Mouse (Mus musculus): ENCODE measurements at regions not wholly inside any gene's neighbourhood (a gene's known extent, or its start where the extent isn't known, plus 50 kb on each side); places are given as distances from the start of the nearest gene placed in this dataset.

DNA sequence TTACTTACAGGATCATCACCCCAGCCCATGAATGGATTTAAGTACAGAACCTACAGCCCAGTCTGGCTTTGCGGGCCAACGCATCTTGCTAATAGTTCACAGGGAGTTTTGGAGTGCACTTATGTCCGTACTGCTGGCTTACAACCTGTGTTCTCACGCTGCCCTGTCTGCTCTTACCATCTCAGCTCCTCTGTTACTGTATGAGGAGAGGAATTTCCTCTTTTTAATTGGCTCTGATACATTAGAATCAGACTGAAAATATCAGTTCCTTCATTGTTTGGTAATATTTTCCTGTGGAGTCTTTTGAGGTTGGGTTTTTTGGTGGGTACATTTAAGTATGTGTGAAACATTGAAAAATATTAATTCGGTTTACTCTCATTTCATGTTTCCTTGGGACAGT lies 221.3 kb upstream of the Cxcr4 start:
- TF ChIP-seq CTCF (IDR thresholded peaks at IDR 0.05; ENCODE audit: control insufficient read depth, insufficient read depth, insufficient replicate concordance, low read depth, low read length) (no peak), POLR2A (IDR thresholded peaks at IDR 0.05; ENCODE audit: control insufficient read depth, low read depth, low read length) (no peak)
